Mouse (Mus musculus): Measurements from ENCODE around the gene Sema5b. TPM values are rescaled to one million over a fixed set of nuclear protein-coding genes. Genes with fewer than 3 reads are reported as not detected.

The Sema5b gene
- polyA plus RNA-seq, 1 experiment from 2014 or later = 0.56 TPM

DNA sequence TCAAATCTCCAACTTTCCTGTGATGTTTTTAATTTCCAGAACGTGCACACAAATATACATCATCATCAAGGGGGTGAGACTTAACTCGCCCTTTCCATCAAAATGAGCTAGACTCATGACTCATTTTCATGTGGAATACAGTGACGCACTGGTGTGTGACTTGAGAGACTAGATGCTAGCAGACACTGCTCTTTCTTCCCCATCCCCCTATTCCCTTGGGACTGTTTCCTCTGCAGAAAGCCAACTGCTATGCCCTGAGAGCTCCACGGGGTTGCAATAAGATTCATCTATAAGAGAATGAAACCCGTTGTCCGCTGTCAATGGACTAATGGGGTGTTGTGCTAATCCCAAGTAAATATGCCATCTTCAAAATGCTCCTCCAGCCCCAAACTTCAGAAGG lies 32.4 kb upstream of the Sema5b start:
- H3K4me1 ChIP-seq (replicated peaks; ENCODE audit: control insufficient read depth, insufficient read depth) = no peaks in the 10 kb centered on the region
- H3K4me3 ChIP-seq (ENCODE audit: low read depth, low read length) = no peak overlapping the region
- H3K27me3 ChIP-seq (ENCODE audit: control insufficient read depth, insufficient read depth, low read length) = no peaks in the 10 kb centered on the region
- no peak overlapping the region for H3K9ac ChIP-seq (ENCODE audit: low read length)
- 80% methylated on average over 6 of the region's 6 CpGs for WGBS
- no peaks in the 10 kb centered on the region for H3K9me3 ChIP-seq (ENCODE audit: control insufficient read depth, low read length)
- no peak overlapping the region for H3K4me2 ChIP-seq (replicated peaks; ENCODE audit: low read depth)
- ATAC-seq (ENCODE audit: low FRiP score, low TSS enrichment) = no peak
- no peak for DNase-seq (ENCODE audit: low spot score)
- H3K36me3 ChIP-seq (ENCODE audit: control insufficient read depth, insufficient read depth, low read length) = no peaks in the 10 kb centered on the region
- no peak overlapping the region for H3K27ac ChIP-seq (replicated peaks)
- TF ChIP-seq CTCF (IDR thresholded peaks at IDR 0.05; ENCODE audit: low read depth) (no peak), EP300 (optimal IDR thresholded peaks at IDR 0.05) (no peak)

DNA sequence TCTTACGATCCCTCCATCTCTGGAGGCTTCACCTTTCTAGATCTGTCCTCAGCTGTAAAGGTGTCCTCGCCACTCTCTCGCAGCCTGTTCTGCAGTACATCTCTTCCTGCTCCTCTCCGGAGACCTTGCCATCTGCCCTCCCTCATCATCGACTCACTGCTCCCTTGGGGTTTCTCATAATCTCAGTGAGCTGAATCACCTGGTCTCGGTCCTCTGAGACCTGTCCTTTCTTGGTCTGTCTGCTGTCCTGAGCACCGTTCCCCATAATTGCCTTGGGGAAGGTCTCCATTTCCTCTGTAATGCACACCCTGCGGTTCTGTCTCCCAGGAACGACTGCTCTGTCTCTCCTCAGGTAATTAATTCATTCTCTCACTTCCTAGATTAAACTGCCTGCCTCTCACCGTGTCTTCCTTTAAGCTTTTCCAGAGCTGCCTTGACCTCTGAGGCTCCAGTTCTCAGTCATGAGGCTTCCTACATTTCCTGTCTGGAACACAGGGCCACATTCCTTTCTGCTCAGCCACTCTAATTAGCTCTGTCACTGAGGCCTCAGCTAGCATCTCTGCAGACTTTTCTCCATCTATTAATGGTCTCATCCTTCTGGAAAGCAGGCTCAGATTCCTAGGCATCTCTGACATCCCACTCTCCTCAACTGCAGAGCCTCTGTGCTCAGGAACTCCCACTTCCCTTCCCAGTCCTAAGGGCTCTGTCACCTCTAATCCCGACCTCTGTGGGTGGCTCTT lies 31.4 kb upstream of the Sema5b start:
- no peaks in the 10 kb centered on the region for H3K27me3 ChIP-seq (ENCODE audit: control insufficient read depth, insufficient read depth, low read length)
- DNase-seq (ENCODE audit: low spot score) = no peak
- WGBS = 50% methylated on average over 11 of the region's 11 CpGs
- no peak overlapping the region for H3K9ac ChIP-seq (ENCODE audit: low read length)
- no peaks in the 10 kb centered on the region for H3K4me1 ChIP-seq (replicated peaks; ENCODE audit: control insufficient read depth, insufficient read depth)
- H3K4me2 ChIP-seq (replicated peaks; ENCODE audit: low read depth) = no peak overlapping the region
- H3K27ac ChIP-seq (replicated peaks) = no peak overlapping the region
- ATAC-seq (ENCODE audit: low FRiP score, low TSS enrichment) = no peak
- TF ChIP-seq CTCF (IDR thresholded peaks at IDR 0.05; ENCODE audit: low read depth) (no peak), EP300 (optimal IDR thresholded peaks at IDR 0.05) (no peak)
- H3K9me3 ChIP-seq (ENCODE audit: control insufficient read depth, low read length) = no peaks in the 10 kb centered on the region
- H3K4me3 ChIP-seq (ENCODE audit: low read depth, low read length) = no peak overlapping the region
- H3K36me3 ChIP-seq (ENCODE audit: control insufficient read depth, insufficient read depth, low read length) = no peaks in the 10 kb centered on the region

DNA sequence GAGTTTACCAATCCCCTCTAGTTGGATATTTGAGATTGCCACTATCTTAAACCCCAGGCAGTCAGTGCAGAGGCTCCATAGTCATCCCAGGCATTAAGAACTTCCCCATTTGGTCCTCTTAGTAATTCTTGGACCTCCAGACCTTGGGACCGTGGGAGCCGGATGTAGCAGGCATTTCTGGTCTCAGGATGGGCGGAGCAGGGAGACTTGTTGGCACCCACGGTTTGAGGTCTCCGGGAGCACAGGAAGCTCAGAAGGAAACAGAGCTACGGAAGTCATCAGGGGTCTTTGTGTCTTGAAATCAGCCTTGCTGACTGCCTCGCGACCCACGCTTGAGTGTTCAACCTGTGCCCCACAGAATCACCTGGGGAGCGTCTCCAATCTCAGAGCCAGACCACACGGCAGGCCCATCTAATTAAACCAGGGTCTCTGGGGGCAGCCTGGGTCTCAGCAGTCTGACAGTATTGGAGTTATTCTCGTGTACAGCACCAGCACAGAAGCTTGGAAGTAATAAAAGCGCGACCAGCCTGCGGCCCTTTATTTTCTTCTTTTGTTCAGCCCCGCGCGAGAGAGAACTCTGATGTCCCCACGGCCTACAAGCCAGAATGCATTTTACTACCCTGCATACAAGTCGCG lies 24.9 kb upstream of the Sema5b start:
- TF ChIP-seq EP300 (optimal IDR thresholded peaks at IDR 0.05) (no peak), CTCF (IDR thresholded peaks at IDR 0.05; ENCODE audit: low read depth) (no peak)
- Histone ChIP-seq H3K4me2 (replicated peaks; ENCODE audit: low read depth) (no peak overlapping the region), H3K4me1 (replicated peaks; ENCODE audit: control insufficient read depth, insufficient read depth) (no peaks in the 10 kb centered on the region), H3K9ac (ENCODE audit: low read length) (no peak overlapping the region), H3K9me3 (ENCODE audit: control insufficient read depth, low read length) (no peaks in the 10 kb centered on the region), H3K4me3 (ENCODE audit: low read depth, low read length) (no peak overlapping the region), H3K27me3 (ENCODE audit: control insufficient read depth, insufficient read depth, low read length) (no peaks in the 10 kb centered on the region), H3K27ac (replicated peaks) (no peak overlapping the region), H3K36me3 (ENCODE audit: control insufficient read depth, insufficient read depth, low read length) (no peaks in the 10 kb centered on the region)
- 74% methylated on average over 21 of the region's 21 CpGs for WGBS
- DNase-seq (ENCODE audit: low spot score) = no peak
- ATAC-seq (ENCODE audit: low FRiP score, low TSS enrichment) = no peak

DNA sequence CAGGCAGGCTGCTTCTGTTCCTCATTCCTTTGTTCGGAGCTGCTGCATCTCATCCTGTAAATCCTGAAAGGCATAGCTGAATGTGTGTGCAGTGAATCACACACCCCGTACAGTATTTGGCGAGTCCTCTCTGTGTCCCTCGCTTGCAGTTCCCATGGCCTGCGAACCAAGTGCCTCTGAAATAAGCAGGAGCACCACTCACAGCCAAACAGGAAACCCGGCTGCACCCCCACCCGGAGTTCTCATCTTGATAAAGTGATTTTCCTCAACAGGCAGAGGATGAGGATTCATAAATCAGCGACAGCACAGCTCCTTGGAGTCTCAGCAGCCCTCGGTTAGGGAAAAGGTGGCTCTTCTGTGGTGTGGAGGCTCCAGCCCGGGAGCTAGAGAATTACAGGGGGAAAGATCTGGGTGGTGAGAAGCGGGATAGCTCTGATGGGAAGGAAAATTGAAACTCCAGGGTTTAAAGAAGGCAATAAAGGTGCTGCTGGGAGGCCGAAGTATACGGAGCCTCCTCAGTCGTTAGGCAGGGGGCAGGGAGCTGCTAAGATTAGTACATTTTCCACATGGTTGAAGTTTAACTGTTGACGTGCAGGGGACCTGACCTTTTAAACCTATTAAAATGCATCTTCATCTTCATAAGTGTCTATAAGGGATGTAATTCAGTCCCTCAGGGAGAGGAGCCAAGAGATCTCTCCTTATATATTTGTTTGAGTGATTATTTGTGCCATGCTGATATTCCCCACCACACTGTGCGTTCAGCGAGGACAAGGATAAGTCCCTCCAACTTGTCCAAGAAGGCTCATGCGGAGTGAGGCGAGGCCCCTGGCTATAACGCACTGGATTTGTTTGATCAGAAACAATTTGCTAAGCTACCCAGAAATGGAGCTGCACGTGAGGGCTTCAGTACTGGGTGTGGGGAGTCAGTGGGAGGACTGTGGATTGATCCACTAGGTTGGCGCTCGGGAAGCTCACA lies 22.7 kb upstream of the Sema5b start:
- H3K4me2 ChIP-seq (replicated peaks; ENCODE audit: low read depth) = peak overlapping the region; percentile 42
- WGBS = 30% methylated on average over 23 of the region's 23 CpGs
- H3K4me1 ChIP-seq (replicated peaks; ENCODE audit: control insufficient read depth, insufficient read depth) = no peaks in the 10 kb centered on the region
- H3K9ac ChIP-seq (ENCODE audit: low read length) = no peak overlapping the region
- H3K27me3 ChIP-seq (ENCODE audit: control insufficient read depth, insufficient read depth, low read length) = no peaks in the 10 kb centered on the region
- TF ChIP-seq CTCF (IDR thresholded peaks at IDR 0.05; ENCODE audit: low read depth) (no peak), EP300 (optimal IDR thresholded peaks at IDR 0.05) (no peak)
- no peak overlapping the region for H3K4me3 ChIP-seq (ENCODE audit: low read depth, low read length)
- no peak for DNase-seq (ENCODE audit: low spot score)
- ATAC-seq (ENCODE audit: low FRiP score, low TSS enrichment) = no peak
- no peak overlapping the region for H3K27ac ChIP-seq (replicated peaks)
- H3K36me3 ChIP-seq (ENCODE audit: control insufficient read depth, insufficient read depth, low read length) = no peaks in the 10 kb centered on the region
- H3K9me3 ChIP-seq (ENCODE audit: control insufficient read depth, low read length) = no peaks in the 10 kb centered on the region

DNA sequence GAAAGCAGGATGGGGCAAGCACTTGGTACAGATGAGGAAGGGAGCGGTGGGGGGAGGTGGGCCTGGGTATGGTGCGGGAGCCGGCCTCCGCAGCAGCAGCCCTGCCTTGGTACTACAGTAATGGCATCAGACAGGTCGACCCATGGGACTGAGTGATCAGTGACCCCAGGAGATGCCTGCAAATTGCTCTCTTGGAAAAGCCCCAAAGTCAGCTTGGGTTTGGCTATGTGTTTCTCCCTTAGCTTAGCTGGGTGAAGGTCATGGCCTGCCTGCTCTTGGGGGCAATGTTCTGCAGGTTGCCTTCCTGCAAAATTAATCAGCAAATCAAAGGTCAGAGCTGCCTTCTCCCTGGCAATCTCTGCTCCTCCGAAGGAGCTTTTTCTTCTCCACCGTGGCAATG lies 21.7 kb upstream of the Sema5b start:
- no peaks in the 10 kb centered on the region for H3K9me3 ChIP-seq (ENCODE audit: control insufficient read depth, low read length)
- TF ChIP-seq CTCF (IDR thresholded peaks at IDR 0.05; ENCODE audit: low read depth) (no peak), EP300 (optimal IDR thresholded peaks at IDR 0.05) (no peak)
- WGBS = 64% methylated on average over 7 of the region's 7 CpGs

More for the DNA sequence above, 21.7 kb upstream of the Sema5b start:
- Histone ChIP-seq H3K4me2 (replicated peaks; ENCODE audit: low read depth) (no peak overlapping the region), H3K27ac (replicated peaks) (no peak overlapping the region), H3K27me3 (ENCODE audit: control insufficient read depth, insufficient read depth, low read length) (no peaks in the 10 kb centered on the region), H3K36me3 (ENCODE audit: control insufficient read depth, insufficient read depth, low read length) (no peaks in the 10 kb centered on the region), H3K9ac (ENCODE audit: low read length) (no peak overlapping the region), H3K4me1 (replicated peaks; ENCODE audit: control insufficient read depth, insufficient read depth) (no peaks in the 10 kb centered on the region), H3K4me3 (ENCODE audit: low read depth, low read length) (no peak overlapping the region)
- ATAC-seq (ENCODE audit: low FRiP score, low TSS enrichment) (no peak), DNase-seq (ENCODE audit: low spot score) (no peak)
